Mouse (Mus musculus): ENCODE measurements at regions not wholly inside any gene's neighbourhood (a gene's known extent, or its start where the extent isn't known, plus 50 kb on each side); places are given as distances from the start of the nearest gene placed in this dataset.

- DNase-seq: peak; percentile 84
These were observed 50.5 kb upstream of the Cdh5 start for GRCm38 (mm10) chr8:104050694-104051539.

GRCm38 (mm10) chr8:104051540-104051882 lies 49.9 kb upstream of the Cdh5 start:
- no peak for DNase-seq
